Mouse (Mus musculus): ENCODE results near the gene Iqgap2.

DNA sequence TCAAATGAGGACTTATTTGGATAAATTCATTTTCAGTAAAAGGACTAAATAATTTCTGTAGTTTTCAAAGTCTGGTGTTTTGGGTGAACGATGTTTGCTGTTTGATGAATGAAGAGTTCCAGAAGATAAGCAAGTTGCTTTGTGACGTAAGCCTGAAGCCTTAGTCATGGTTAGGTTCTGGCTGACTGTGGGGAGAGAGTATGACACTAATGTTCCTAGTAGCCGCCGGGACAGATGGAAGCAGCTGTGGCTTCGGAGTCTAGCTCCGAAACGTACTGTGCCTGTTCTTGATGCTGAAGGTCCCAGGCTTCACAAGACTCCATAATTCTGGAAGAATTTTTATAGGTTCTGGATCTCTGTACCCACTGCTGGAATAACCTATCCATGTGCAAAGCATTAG, 296.3 kb downstream of the Iqgap2 start:
- no peak for TF ChIP-seq CTCF (IDR thresholded peaks at IDR 0.05; ENCODE audit: control insufficient read depth, insufficient read depth, low read length)
- no peak for TF ChIP-seq POLR2A (IDR thresholded peaks at IDR 0.05; ENCODE audit: borderline replicate concordance, control insufficient read depth, low read depth, low read length)

All from bone marrow, adult 2 months (tissue).